Mouse (Mus musculus) kidney, postnatal 10 days (tissue): ENCODE data around the gene Ppp1r32.
A peak's percentile ranks its signal among the peaks of the same experiment; 100 is the strongest.

Experiments
- DNase-seq: peaks from one replicate; pipeline ENCODE4 v3.0.0; 2021; ENCODE audit warnings: mixed read lengths

Gene Ppp1r32

DNA sequence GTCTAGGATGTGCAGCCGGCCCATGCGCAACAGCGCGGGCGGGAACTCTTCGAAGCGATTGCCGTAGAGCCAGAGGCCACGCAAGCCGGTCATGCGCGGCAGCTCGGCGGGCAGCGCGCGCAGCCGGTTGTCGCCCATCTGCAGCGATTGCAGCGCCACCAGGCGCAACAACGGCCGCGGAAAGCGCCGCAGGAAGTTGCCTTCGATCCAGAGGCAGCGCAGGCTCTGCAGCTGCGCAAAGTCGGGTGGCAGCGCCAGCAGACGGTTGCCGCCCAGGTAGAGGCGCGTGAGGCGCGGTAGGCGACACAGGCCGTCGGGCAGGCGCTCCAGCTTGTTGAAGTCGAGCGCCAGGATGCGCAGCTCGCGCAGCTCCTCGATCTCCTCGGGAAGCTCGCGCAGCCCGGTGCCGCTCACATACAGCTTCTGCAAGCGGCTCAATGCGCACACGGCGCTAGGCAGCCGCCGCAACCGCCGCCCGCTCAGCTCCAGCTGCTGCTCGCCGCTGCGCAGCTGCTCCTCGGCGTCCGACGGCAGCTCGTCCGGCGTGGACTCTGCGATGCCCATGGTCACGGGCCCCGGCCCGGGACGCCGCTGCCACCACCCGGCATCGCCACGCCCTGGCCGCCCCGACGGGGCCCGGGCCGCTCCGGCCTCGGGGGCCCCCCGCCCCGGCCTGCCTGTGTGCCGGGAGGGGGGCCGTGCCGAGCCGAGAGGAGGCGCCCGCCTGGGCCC is 25.8 kb downstream of the Ppp1r32 start, which contains the start of gene Lrrc10b:
Lrrc10b (minus strand) TSS at position 722 of the 732 bp plus-strand sequence.
- DNase-seq = peak; percentile 82

DNA sequence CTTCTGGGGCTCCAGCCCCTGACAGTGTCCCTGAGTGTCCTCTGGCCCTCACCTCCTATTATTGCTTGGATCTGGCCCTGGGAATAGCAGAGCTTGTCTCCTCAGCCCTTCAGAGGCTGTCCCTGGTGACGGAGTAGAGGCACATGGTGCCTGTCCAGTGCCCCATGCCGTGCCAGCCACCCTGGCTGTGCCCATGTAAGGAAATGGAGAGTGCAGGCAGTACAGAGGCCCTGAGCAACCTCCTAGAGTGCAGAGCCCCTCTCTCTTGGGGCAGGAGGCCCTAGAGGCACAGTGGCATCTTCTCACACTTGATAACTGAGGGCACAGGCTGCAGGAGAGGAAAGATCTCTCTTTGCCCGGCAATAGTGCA is 27.3 kb downstream of the Ppp1r32 start:
- DNase-seq = no peak

DNA sequence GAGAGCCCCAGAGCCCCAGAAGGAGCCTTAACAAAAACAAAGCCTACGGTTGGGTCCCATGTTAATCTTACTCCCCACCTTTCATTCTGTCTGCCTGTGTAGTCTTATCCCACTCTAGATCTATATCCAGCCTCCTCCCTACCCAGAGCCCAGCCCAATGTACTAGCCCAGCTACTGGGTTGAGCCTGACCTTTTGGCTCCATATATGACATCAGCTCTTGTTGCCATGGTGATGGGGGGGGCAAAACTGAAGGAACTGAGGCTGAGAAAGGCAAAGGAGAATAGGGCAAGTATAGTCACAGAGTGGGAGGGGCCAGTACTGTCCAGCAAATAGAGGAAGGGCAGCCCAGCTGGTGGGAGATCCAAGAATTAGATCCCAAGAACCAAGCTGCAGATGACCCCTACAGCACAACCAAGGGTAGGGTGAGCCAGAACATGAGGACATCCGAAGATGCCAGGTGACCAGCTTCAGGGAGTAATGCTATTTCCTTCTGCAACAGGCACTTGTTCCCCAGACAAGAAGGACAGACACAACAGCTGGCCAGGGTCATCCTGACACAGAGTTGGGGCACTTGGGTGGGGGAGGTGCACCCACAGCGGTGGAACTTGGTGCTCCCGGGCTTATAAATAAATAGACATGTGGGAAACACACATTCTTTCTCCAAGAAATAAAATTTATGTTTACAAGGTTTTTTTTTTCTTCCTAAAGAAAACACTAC is 27.9 kb downstream of the Ppp1r32 start:
- DNase-seq = peak; percentile 37

DNA sequence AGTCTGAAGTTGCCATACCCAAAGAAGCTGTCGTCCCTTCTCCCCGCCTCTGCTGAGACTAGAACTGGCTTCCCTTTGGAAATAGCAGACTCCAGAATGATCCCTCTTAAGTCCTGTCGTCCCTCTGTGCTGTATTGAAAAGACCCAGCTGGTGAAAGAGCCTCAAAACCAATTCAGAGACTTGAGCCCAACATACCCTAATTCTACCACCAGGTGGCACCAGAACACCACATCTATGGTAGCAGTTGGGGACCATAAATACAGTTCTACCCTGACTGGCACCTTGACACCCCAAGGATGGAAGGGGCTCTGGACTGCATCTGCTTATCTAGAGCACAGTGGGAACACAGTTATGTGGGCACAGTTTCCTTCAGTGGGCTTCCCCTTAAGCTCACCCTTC is 33.0 kb downstream of the Ppp1r32 start:
- DNase-seq = peak; percentile 88

DNA sequence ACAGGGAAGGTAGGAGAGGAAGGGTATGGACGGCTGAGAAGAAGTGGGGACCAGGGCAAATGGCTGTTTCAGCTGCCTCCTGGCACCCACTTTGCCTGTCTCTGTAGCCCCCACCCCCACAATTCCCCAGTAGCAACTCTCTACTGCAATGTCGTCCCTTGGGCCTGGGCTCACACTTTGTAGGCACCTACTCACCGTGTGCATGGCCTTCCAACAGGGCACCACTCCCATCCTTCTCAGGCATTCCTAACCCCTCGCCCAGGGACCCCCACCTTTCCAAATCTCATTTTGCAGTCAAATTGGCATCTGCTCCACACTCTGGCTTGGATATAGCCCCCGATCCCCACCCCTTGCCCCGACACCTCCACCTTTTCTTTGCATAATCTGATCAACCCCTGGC is 33.5 kb downstream of the Ppp1r32 start:
- no peak for DNase-seq

DNA sequence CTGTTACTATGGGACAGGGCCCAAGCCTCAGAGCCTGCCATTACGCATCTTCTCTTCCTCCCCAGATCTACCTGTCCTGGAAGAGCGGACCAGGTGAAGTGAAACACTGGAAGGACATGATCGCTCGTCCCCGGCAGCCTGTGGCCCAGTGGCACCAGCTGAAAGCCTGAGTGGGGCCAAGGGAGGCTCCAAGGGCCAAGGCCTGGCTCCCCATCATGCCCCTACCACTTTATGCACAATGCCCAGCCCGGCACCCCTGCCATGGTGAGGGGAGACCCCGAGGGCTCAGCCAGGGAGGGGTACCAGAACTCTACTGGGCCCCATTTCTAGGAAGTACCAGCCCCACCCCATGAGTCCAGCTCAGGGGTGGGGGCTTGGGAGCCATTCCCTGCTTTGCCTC is 34.5 kb downstream of the Ppp1r32 start:
- no peak for DNase-seq

DNA sequence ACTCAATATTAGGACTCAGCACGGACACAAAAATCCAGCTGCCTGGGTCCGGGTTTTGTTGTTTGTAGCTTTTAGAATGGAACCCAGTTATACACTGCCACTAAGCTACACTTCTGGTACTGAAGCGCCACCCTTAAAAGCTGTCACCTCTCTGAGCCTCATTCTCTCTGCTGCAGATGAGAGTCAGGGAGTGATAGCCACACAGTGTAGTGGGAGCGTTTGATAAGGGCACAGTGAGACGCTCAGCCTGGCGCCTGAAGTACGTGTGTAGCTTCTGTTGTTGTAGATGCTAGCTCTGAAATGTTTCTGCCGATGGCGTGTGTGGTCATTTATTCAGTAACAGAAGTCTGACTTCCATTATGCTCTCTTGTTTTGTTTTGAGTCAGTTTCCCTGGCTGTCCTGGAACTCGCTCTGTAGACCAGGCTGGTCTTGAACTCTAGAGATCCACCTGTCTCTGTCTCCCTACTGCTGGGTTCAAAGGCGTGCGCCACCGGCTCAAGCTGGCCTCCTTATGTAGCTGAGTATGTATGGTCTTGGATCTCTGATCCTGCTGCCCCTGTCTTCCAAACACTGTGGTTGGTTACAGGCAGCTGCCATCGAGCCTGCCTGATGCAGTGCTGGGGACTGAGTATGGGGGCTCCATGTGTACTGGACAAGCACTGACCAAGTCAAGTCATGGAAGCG is 37.9 kb downstream of the Ppp1r32 start:
- DNase-seq = no peak

DNA sequence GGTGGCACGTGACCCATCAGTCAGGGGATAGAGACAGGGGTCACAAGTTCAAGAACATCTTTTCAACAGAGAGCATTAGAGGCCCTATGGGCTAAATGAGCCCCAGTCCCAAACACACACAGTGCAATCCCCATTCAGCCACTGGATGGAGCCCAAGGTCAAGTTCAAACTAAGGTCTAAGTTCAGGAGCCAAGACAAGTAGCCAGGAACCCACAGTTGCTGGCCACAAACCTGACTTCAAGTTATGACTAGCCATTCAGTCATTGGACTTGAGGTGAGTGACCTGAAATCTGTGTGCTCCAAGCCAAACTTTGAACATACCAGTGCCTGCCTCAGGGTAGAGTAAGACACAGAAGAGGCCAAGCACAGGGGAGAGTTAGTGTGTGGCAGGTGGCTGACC is 45.2 kb downstream of the Ppp1r32 start:
- DNase-seq = no peak

DNA sequence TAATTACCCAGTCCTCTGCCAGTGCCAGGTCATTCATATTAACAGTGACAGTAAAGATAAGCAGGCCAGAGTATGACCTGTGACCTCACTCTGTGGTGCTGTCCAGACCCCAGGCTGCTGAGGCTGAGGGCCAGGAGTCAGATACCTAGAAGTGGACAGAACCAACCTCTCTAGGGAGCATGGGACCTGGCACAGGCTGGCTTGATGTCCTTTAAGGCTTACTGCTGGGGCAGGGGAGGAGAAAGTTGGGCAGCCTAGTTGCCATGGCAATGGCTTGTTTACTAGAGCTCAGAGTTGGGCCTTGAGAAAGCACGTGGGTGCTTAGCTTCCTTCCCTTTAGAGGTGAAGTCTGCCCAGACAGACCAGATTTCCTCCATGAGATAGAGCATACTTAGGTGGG is 46.0 kb downstream of the Ppp1r32 start:
- no peak for DNase-seq

DNA sequence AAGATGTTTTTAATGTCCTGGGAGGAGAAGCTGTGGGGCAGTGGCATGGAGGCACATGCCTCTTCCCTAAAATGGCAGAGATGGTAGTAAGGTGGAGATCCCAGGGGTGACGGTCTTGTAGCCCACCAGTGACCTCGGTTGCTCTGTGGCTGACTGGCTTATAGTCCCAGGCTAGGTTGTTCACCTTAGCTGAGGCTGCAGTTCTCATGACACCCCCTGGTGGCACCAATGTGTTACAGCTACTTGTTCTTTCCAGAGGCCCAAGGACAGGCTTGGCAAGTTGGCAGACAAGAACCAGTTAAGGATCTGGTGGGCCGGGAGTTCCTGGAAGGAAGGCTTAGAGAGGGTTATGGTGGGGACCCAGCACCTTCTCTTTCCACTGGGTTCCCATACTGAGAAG is 46.8 kb downstream of the Ppp1r32 start:
- peak; percentile 80 for DNase-seq

DNA sequence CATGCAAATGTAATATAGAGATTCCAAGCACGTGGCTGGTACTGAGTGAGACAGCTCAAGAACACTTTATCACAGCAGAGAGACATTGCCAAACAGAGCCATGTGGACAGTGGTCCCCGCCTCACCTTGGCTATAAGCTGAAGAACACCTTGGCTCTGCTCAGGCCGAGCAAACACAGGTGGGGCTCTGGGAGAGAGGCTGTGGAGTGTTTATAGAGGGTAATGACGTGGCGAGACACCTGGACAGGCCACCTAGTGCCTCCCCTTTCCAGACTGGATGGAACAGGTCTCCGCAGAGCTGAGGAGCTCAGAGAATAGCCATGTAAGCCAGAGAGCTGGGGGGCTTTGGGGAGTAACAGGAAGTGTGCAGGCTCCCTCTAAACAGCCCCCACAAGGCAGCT is 47.8 kb downstream of the Ppp1r32 start:
- no peak for DNase-seq

DNA sequence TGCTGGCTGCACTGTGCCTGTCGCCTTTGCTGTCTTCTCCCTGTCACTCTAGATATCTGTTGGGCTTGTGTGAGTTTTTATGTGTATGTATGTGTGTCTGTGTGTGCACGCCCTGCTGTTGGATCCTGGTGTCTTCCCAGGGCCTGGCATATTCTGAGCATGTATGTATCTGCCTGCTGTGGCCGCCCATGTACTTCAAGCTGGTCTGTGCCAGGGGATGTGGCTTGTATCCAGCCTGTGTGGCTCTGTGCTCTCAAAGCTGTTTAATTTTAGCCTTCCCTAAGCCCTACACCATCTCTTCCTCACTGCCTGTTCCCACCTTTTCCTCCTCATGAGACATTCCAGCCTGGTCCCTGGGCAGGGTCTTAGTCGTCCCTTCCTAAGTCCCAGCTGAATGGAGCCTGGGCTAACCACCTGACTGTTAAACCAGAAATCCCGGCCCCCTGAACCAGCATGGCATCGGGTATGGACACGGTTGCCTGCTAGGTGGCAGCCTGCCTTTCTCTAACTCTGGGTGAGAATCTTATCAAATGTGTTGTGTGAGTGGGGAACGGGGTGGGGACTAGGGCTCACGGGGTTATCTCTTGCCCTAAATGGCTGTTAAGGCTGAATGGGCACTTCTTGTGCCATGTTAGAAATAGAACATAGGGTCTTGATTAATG is 48.7 kb downstream of the Ppp1r32 start:
- DNase-seq = no peak

DNA sequence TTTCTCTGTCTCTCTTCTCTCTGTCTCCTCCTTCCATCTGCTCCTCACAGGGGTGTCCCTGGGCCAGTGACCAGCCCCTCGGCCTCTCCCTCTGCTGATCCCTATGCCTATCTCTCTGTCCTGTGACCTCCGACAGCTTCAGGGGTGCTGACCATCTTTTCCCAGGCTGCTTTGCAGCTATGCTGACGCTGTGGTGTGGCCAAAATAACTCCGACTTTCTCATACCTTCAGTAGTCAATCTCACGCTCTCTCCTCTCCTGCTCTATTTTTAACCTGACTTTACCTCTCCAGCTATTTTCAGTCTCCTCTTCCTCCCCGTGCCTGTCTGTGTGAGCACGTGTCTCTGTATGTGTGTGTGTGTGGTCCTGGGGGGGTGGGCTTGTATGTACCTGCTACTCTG is 49.5 kb downstream of the Ppp1r32 start:
- no peak for DNase-seq

DNA sequence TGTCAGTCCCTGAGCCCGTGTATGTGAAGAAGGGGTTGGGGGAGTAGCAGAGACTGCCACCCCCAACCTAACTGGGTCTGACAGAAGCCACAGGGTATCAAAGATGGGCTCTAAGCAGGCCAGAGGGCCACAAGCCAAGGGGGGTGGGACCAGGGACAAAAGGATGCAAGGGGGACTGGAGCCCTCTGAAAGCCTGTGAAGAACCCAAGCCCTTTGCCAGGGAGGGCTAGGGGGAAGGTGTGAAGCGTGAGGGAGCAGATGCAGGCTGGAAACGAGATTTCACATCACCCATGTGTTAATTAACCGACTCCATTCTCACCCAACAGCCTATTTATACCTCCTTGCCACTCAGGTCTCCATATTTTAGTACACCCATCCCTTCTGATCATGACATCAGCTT is 50.9 kb downstream of the Ppp1r32 start:
- DNase-seq = no peak

DNA sequence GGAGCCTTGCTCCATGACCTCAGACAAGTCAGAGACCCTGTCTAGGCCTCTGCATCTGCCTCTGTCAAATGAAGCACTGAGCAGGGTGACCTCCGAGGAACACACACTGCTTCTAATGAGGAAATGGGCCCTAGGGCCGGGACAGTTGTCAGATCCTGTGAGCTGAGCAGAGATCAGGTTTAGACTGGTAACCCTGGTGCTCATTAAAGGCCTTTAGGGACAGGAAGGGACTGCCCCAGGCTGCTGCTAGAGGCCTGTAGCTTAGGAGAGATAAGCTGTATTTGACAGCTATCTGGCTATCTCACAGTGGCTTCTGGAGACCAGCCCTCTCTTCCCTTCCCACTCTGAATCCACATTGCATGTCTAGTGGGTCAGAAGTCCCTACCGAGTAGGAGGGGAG is 51.3 kb downstream of the Ppp1r32 start:
- DNase-seq = no peak

DNA sequence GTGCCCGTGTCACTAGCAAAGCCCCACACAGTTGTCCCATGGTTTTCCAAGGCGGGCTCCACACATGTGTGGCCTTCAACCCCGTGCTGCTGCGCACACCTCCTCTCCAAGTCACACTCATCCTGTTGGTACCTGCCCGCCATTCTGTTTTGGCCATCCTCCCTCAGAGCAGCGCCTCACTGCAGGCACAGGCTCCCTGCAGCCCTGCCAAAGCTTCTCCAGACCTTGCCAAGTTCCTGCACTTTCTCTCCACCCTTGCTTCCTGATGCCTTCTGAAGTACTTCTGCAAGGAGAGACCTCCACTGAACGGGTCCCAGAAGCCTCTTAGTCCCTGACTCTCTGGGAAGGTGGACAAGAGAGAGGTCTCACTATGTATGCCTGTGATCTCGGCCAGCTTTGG is 53.4 kb downstream of the Ppp1r32 start:
- DNase-seq = no peak

DNA sequence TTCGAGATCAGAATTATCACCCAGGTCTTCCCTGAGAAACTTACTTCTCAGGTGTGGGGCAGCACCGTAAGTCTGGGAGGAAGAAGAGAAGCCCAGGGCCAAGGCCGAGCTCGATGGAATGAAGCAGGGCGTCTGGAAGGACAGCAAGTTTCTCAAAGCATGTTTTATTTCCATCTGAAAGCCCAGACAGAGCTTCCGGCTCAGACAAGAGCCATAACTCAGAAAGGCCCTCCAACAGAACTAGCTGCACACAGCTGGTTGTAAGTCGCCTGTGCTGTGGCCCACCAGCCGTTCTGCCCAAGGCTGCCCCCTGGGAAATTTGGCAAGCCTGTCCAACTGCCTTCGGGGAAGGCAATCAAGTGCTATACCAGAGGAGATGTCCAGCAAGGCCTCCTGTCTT is 55.3 kb downstream of the Ppp1r32 start:
- peak; percentile 53 for DNase-seq

DNA sequence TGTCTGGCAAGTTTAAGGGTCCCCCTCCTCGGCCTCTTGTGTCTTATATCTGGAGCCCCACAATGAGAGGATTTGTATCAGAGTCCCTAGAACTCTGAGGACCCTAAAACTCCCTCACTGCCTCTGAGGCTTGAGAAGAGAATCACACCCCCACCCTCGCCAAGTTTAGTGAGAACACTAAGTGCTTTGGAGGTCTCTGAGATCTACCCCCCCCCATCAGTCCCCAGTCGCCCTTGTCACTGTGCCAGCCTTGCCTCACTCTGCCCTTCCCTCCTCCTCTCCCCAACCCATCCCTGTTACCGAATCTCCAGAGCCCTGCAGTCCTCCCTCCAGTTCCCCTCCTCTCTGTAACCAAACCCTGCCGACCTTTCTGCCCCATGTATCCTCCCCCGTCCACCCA is 55.9 kb downstream of the Ppp1r32 start:
- DNase-seq = no peak

DNA sequence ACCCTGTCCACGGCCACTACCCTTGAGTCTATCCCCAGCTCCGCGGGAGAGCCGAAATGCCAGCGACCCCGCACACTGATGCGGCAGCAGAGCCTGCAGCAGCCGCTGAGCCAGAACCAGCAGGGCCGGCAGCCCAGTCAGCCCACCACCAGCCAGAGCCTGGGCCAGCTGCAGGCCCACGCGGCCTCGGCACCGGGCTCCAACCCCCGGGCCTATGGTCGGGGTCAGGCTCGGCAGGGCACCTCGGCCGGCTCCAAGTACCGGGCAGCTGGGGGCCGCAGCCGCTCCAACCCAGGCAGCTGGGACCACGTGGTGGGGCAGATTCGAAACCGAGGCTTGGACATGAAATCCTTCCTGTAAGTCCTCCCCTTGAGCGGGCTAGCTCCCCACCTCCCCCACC is 56.4 kb downstream of the Ppp1r32 start:
- peak; percentile 52 for DNase-seq

DNA sequence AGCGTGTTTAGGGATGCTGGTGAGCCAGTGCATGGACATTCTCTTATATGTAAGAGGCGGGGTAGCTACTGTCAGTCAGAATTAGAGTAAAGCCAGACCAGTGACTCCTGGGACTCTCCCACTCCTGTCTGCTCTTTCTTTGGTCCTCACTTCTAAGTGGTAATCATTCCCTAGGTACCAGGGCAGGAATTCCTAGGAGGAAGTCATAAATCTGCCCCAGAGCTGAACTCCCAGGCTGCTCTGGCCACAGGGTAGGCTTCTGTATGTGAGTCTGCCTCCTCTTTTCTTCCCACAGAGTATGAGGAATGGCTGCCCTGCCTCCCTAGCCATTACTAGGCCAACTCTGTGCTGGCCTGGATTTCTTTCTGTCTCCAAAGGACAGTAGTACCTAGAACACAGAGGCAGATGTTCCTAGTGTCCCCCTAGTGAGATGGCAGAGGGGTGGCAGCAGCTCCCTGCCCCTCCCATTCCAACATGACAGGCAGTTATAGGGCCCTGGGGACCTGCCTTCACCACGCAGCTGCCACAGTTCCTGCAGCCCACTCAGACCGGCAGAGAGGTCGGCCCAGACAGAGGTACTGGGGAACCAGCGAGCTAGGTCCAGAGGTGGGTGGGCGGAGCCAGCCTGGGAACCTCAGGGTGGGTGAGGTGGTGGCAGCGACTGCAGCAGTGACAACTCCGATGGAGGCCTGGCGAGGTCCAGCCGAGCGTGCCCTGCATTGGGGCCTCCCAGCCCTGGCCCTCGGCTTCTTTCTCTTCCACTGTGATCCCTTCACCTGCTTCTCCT is 57.1 kb downstream of the Ppp1r32 start:
- peak; percentile 30 for DNase-seq

DNA sequence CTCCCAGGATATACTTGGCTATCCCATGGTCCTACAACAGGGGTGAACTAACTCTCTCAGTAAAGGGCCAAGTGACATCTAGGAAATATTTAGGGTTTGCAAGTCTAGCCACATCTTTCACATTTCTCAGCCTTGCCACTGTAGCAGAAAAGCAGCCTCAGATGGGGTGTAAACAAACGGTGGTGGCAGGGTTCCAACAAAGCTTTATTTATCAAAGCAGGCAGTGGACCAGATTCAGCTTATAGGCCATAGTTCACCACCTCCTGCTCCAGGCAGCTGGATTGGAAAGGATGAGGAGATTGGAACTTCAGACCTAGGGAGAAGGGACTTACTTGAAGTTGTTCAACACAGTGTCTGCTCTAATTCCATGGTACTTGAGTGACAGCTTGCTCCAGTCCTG is 58.0 kb downstream of the Ppp1r32 start:
- DNase-seq = peak; percentile 72
